Mouse (Mus musculus): ENCODE data around the gene Efnb3.

The Efnb3 gene

DNA sequence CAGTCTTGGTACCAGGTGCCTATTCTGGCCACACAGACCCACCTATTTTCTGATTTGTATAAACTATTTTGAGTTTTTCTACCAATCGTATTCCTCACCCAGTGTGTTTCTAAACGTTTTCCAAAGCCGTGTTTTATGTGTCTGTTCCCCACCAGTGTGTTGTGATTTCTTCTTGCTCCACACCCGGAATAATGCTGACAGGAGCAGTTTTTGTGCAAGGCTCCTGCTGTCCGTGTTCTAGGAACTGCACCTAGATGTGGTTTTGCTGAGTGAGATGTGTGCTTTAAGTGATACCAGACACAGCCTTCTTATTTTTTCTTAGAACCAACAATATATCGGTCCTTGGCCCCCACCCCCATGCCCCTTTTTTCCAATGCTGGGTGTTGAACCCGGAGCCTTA is 24.0 kb upstream of the Efnb3 start:
- no peak for DNase-seq (ENCODE audit: low spot score in 2 of 2)

DNA sequence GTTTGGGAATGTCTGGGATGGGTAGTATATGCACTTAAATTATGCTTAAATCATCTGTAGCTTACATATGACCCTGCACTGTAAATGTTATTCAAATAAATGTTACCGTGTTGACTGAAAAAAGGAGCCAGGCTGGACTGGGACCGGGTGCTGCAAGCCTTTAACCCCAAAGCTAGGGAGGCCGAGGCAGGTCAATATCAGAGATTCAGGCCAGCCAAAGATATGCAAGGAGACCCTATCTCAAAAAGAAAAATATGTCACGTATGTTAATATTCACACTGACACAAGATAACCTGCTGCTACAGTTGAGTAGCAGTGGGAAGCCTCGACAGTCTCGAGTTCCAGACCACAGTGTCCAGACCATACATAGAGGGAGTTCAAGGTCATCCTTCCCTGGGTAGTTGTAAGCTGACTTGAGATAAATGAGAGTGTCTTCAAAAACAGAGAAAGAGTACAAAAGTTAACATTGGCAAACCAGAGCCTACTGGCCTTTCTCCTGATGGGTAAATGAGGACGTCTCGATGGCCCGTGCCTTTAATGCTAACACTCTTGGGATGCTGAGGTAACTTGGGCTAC is 22.3 kb upstream of the Efnb3 start:
- no peak for DNase-seq (ENCODE audit: low spot score in 2 of 2)

DNA sequence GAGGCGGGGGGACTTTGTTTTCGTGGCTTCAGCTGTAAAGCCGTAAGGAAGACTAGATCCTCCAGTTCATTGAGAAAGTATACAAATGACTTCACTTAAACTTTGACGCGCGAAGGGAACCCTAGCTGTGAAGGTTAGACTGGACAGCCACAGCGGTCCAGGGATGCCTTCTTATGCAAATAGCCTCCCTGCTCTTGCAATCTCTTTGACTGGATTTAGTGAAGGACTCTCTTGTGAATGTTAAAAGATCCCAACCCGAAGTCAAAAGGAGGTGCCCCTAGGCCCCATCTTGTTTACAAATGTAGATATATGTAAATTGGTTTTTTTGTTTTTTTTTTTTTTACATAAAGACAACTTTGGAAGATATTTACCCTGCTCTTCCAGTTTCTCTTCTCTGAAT is 21.8 kb upstream of the Efnb3 start:
- DNase-seq (ENCODE audit: low spot score in 2 of 2): no peak

DNA sequence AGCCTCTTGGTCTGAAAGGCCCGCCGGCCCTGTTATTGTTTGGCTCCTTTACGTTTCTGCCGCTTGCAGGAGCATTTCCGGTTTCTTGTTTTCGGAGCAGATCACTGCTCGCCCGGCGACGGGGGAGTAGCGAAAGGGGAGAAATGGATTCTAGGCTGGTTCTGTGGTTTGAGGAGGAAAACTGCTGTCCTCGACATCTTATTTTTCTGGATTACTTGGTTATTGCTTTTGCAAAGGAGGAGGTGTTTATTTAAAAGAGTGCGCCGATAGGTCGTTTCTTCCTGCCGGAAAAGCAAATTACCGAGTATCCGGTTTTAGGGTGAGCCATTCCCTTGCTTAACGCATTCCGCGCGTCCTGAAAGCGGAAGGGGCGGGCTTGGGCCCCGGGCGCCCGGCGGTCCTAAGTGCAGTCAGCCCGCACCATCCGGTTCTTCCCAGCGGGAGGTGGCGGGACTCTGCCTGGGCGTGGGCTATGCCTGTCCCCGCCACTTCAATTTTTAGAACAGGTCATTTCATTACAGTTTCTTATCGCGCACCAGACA is 21.2 kb upstream of the Efnb3 start:
- DNase-seq (ENCODE audit: low spot score in 2 of 2): peak; percentile 94

- DNase-seq (ENCODE audit: low spot score in 2 of 2): no peak
Measured at GRCm38 (mm10) chr11:69580572-69581146, 20.7 kb upstream of the Efnb3 start.

DNA sequence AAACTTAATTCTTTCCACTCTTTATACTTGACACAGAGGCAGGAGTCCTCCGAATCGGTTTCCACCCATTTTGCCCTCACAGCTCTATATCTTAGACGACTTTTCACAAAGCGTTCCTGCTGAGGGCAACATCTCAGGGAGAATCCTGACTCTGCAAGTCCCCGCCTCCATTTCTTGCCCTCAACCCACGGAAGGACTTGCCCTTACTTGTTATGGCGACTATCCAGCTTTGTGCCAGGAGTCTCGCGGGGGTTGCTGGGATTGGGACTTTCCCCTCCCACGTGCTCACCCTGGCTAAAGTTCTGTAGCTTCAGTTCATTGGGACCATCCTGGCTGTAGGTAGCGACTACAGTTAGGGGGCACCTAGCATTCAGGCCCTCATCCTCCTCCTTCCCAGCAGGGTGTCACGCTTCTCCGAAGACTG is 20.1 kb upstream of the Efnb3 start, which contains the start of the genes Wrap53 and Trp53:
Wrap53 (minus strand) TSS at position 165 of the 424 bp plus-strand sequence.
Trp53 (plus strand) TSS at position 269 of the 424 bp plus-strand sequence.
- peak; percentile 93 to 95 for DNase-seq (ENCODE audit: low spot score in 2 of 2)

- DNase-seq (ENCODE audit: low spot score in 2 of 2): peak; percentile 98
Measured at GRCm38 (mm10) chr11:69579128-69580017, 19.4 kb upstream of the Efnb3 start.

DNA sequence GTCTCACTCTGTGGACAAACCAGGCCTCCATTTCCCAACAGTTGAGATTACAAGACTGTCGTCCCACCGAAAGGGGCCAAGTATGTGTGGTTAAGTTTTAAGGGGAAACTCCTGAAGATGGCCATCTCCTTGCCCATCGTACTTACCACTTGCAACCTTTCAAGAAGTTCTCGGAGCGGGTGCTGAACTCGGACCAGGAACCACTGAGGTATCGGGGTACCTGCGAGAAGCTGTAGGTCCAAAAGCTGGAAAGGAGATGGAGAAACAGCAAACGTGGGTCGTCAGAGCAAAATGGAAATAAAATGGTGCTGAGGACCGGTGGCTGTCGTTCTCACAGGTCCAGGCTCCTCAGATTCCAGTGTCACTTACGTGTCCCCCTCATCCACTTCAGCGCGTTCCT is 18.3 kb upstream of the Efnb3 start:
- no peak for DNase-seq (ENCODE audit: low spot score in 2 of 2)

- DNase-seq (ENCODE audit: low spot score in 2 of 2): no peak
Measured at GRCm38 (mm10) chr11:69576307-69576706, 16.3 kb upstream of the Efnb3 start.

- DNase-seq (ENCODE audit: low spot score in 2 of 2): no peak
Measured at GRCm38 (mm10) chr11:69575220-69575619, 15.2 kb upstream of the Efnb3 start.

DNA sequence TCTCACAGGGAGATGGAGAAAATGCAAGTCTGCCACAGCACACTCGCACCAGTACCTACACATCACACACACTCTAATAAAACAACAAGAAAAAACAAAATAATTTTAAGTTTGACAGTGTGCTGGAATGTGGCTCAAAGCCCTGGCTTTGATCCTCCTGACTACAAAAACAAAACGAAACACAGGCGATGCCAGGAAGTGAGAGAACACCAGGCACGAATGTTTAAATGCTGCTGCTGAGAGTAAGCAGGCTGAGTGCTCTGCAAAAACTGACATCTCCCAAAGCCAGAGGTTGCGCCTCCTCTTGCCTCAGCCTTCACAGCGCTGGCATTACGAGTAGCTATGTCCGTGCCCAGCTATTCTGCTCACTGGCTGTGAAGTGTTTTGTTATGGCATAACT is 5.1 kb upstream of the Efnb3 start:
- no peak for DNase-seq (ENCODE audit: low spot score in 2 of 2)

- DNase-seq (ENCODE audit: low spot score in 2 of 2): no peak
Measured at GRCm38 (mm10) chr11:69564391-69564790, 4.4 kb upstream of the Efnb3 start.

DNA sequence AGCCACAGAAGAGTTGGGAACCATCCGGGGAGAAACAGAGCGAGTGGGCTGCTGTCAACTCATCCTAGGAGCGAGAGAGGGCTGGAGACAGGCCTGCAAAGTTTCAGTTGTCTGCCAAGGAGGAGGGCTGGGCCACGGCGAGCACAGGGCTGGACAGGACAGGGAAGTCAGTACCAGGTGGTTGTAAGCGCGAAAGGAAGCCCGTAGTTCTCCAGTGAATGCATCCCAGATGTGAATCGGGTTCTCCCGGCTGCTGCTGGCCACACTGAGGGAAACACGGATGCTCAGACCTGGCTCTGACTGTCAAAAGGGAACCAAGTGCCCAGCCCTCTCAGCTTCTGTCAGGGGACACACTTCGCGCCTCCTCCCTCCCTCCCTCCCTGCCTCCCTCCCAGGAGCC is 3.4 kb upstream of the Efnb3 start:
- no peak for DNase-seq (ENCODE audit: low spot score in 2 of 2)

GRCm38 (mm10) chr11:69560896-69561854 is 1.2 kb upstream of the Efnb3 start:
- no peak for DNase-seq (ENCODE audit: low spot score in 2 of 2)

GRCm38 (mm10) chr11:69559183-69559582 is 822 bp downstream of the Efnb3 start:
- DNase-seq (ENCODE audit: low spot score in 2 of 2): no peak

DNA sequence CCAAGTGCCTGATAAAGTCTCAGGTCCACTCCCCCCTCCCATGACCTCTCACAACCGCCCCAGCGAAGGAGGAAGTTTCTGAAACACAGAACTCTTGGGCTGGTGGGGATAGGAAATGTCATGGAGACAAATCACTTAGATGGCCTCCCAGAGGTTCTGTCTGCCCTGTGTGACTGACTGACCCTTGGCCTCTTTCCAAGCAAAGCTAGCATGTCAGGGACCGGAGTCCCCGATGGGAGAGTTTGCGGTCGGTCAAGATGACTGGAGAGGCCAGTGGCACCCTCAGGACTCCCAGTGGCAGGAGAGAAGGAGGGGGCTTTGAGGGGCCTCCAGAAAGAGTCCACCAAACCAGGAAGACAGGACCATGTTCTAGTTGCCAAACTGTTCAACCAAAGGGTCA is 1.2 kb downstream of the Efnb3 start:
- no peak for DNase-seq (ENCODE audit: low spot score in 2 of 2)

DNA sequence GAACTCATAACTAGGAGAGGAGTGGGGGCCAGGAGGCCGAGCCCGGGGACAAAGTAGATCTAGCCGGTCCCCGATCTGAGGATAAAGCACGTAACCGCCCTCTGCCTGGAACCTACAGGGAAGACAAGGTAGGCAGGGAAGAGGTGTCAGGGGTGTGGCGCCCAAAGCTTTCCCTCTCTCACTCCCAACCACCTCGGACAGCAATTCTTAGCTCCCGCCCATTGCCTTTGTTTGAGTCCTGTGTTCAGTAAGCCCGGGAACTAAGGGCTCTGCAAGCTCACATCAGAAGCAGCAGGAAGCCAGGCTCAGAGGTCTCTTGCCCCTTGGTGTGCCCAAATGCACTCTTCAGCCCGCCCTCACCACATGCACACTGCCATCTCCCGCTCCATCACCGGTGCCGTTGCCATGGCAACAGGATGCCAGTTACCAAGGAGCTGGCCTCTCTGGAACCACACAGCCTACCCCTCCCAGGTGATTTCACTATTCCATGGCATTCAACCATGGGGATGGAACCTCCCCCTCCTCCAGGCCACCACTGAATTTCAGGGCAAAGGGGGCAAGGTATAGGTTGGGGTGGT is 2.5 kb downstream of the Efnb3 start:
- DNase-seq (ENCODE audit: low spot score in 2 of 2): peak; percentile 83

DNA sequence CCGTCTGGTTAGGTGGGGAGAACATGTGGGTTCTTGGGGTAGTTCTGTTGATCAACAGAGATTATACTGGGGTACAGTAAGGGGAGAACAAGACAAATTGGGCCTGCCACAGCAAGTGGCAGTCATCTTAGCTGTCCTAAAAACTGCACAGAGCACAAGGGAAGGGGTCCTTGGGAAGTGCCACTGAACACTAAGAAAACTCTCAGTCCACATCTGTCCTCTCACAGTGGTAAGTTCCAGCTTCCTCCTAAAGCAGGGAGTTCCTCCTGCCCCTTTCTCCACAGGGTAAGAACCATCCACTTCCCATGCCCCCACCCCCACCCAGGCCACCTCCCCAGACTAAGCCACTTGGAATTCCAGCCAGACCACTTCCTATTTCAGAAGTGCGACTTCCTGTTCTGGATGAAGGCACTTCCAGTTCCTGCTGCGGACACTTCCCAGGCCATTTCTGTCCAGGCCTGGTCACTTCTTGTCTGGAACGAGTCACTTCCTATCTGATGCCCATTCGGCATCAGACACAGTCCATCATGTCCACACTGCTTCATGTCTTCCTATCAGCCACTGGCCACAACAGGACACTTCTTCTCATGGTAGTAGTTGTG is 5.4 kb downstream of the Efnb3 start:
- no peak for DNase-seq (ENCODE audit: low spot score in 2 of 2)

- DNase-seq (ENCODE audit: low spot score in 2 of 2): peak in 1 of 2 experiments; percentile 60
Measured at GRCm38 (mm10) chr11:69553341-69553721, 6.7 kb downstream of the Efnb3 start.

- peak; percentile 89 to 90 for DNase-seq (ENCODE audit: low spot score in 2 of 2)
Measured at GRCm38 (mm10) chr11:69552622-69553340, 7.2 kb downstream of the Efnb3 start.

Measured in right cerebral cortex, postnatal 10 days (tissue).